Comparison of ENCODE assay signal across 10 mouse cellular contexts in the genomic region with DNA sequence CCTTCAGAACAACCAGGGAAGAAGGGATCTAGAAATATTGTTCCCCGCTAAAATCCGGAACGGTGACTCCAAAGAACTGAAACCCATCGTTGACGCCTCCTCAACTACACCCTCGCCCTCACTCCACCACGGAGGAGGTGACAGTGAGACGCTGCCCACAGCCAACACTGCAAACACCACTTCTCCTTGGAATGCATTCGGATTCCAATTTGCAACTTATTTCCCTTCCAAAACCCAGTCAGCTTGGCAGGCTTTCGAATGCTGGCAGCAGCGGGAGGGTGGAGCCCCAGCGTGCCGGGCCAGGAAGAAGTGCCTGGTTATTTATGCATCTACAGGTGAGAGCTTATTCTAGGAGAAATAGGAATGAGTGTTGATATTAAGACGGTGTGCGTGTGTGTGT.
DNase-seq lines count a peak whose midpoint lies in the region; ATAC-seq and TF ChIP-seq lines count a peak whose summit lies in the region.
"Had no signal": no experiment of that assay in that cellular context is flagged by ENCODE, and none has a peak within 500 bp of the region (broad histone marks: within the 10 kb centered on the region; RNA-seq: fewer than 3 reads in every experiment).

No protein-coding gene starts in this region.

- H3K4me3 ChIP-seq in forebrain, embryonic 14.5 days (ENCODE audit: low read depth, low read length): no peak overlapping the region
- no peak overlapping the region for H3K4me3 ChIP-seq in forebrain, embryonic 12.5 days (replicated peaks)
- no peak overlapping the region for H3K4me3 ChIP-seq in liver, postnatal 0 days (ENCODE audit: low read depth, low read length)
- no peak overlapping the region for H3K4me3 ChIP-seq in kidney, embryonic 15.5 days (replicated peaks)
- H3K4me3 ChIP-seq: limb, embryonic 15.5 days; neural tube, embryonic 12.5 days had no signal

- H3K9ac ChIP-seq in forebrain, embryonic 14.5 days (ENCODE audit: low read length): no peak overlapping the region
- H3K9ac ChIP-seq in forebrain, embryonic 12.5 days: no peak overlapping the region
- H3K9ac ChIP-seq in liver, postnatal 0 days (replicated peaks): no peak overlapping the region
- H3K9ac ChIP-seq in kidney, embryonic 15.5 days: no peak overlapping the region
- H3K9ac ChIP-seq: limb, embryonic 15.5 days; neural tube, embryonic 12.5 days had no signal

- no peak for ATAC-seq in forebrain, embryonic 14.5 days
- no peak for ATAC-seq in forebrain, embryonic 12.5 days (ENCODE audit: low FRiP score)
- ATAC-seq in liver, postnatal 0 days: no peak
- ATAC-seq in kidney, embryonic 15.5 days (replicated peaks; ENCODE audit: low FRiP score): no peak

- 69% methylated on average over 15 of the region's 15 CpGs for WGBS in forebrain, embryonic 14.5 days
- 88% methylated on average over 15 of the region's 15 CpGs for WGBS in forebrain, embryonic 12.5 days
- 80% methylated on average over 15 of the region's 15 CpGs for WGBS in liver, postnatal 0 days (ENCODE audit: insufficient replicate concordance)
- WGBS in kidney, embryonic 15.5 days: 84% methylated on average over 15 of the region's 15 CpGs

- no peak overlapping the region for H3K4me2 ChIP-seq in forebrain, embryonic 14.5 days (ENCODE audit: low read length)
- no peak overlapping the region for H3K4me2 ChIP-seq in forebrain, embryonic 12.5 days
- H3K4me2 ChIP-seq in liver, postnatal 0 days (ENCODE audit: low read depth, low read length): no peak overlapping the region
- no peak overlapping the region for H3K4me2 ChIP-seq in kidney, embryonic 15.5 days
- H3K4me2 ChIP-seq: limb, embryonic 15.5 days; neural tube, embryonic 12.5 days had no signal

- H3K4me1 ChIP-seq in forebrain, embryonic 14.5 days (ENCODE audit: control insufficient read depth, insufficient read depth, low read length): no peaks in the 10 kb centered on the region
- H3K4me1 ChIP-seq in forebrain, embryonic 12.5 days: no peaks in the 10 kb centered on the region
- H3K4me1 ChIP-seq in liver, postnatal 0 days (ENCODE audit: insufficient read depth): no peaks in the 10 kb centered on the region; the same call in 1 of the 2 replicates
- H3K4me1 ChIP-seq in kidney, embryonic 15.5 days: no peaks in the 10 kb centered on the region
- H3K4me1 ChIP-seq: neural tube, embryonic 12.5 days had no signal

- no peak overlapping the region for H3K27ac ChIP-seq in forebrain, embryonic 14.5 days (ENCODE audit: low read depth, low read length)
- no peak overlapping the region for H3K27ac ChIP-seq in forebrain, embryonic 12.5 days
- H3K27ac ChIP-seq in liver, postnatal 0 days (ENCODE audit: low read depth): no peak overlapping the region
- no peak overlapping the region for H3K27ac ChIP-seq in kidney, embryonic 15.5 days
- H3K27ac ChIP-seq: limb, embryonic 15.5 days; neural tube, embryonic 12.5 days had no signal

- TF ChIP-seq CTCF in liver, postnatal 0 days (IDR thresholded peaks at IDR 0.05; ENCODE audit: low read depth): no peak

- H3K9me3 ChIP-seq in forebrain, embryonic 14.5 days (replicated peaks; ENCODE audit: control insufficient read depth, low read length): no peaks in the 10 kb centered on the region
- no peaks in the 10 kb centered on the region for H3K9me3 ChIP-seq in forebrain, embryonic 12.5 days
- no peaks in the 10 kb centered on the region for H3K9me3 ChIP-seq in liver, postnatal 0 days (ENCODE audit: low read length)
- H3K9me3 ChIP-seq in kidney, embryonic 15.5 days (replicated peaks): no peaks in the 10 kb centered on the region
- H3K9me3 ChIP-seq: limb, embryonic 15.5 days; neural tube, embryonic 12.5 days had no signal

- H3K36me3 ChIP-seq in forebrain, embryonic 14.5 days (ENCODE audit: control insufficient read depth, insufficient read depth, low read length): no peaks in the 10 kb centered on the region
- H3K36me3 ChIP-seq in forebrain, embryonic 12.5 days (replicated peaks): no peaks in the 10 kb centered on the region
- no peaks in the 10 kb centered on the region for H3K36me3 ChIP-seq in liver, postnatal 0 days (replicated peaks; ENCODE audit: insufficient read depth, low read length)
- H3K36me3 ChIP-seq in kidney, embryonic 15.5 days: no peaks in the 10 kb centered on the region
- H3K36me3 ChIP-seq: limb, embryonic 15.5 days; neural tube, embryonic 12.5 days had no signal

- DNase-seq in forebrain, embryonic 14.5 days (ENCODE audit: low spot score): peak; percentile 66
- peak; percentile 11 to 33 for DNase-seq in adrenal gland, postnatal 36 days
- peak; percentile 22 to 48 for DNase-seq in layer of hippocampus, adult 18-20 months (ENCODE audit: low spot score in 2 of 2)
- peak; percentile 63 for DNase-seq in lung, postnatal 10 days
- no peak for DNase-seq in liver, postnatal 0 days
- DNase-seq in MN1 (ENCODE audit: low spot score): no peak

- no peaks in the 10 kb centered on the region for H3K27me3 ChIP-seq in forebrain, embryonic 14.5 days (replicated peaks; ENCODE audit: control insufficient read depth, insufficient read depth, low read length)
- H3K27me3 ChIP-seq in forebrain, embryonic 12.5 days: no peaks in the 10 kb centered on the region; the same call in 1 of the 2 replicates
- no peaks in the 10 kb centered on the region for H3K27me3 ChIP-seq in liver, postnatal 0 days (ENCODE audit: insufficient read depth, low read length)
- no peaks in the 10 kb centered on the region for H3K27me3 ChIP-seq in kidney, embryonic 15.5 days
- H3K27me3 ChIP-seq: limb, embryonic 15.5 days; neural tube, embryonic 12.5 days had no signal

- no peak for TF ChIP-seq EP300 in liver, postnatal 0 days (IDR thresholded peaks at IDR 0.05; ENCODE audit: low read depth)

Comparison
In these comparisons a context has a peak if more than half of its experiments do, and no peak if none do; other contexts are left out.
1. DNase-seq: peak in forebrain, embryonic 14.5 days (single experiment), adrenal gland, postnatal 36 days (2 of 2), layer of hippocampus, adult 18-20 months (2 of 2) and lung, postnatal 10 days (single experiment); none in liver, postnatal 0 days (single experiment) and MN1 (single experiment).